In the genomic region with DNA sequence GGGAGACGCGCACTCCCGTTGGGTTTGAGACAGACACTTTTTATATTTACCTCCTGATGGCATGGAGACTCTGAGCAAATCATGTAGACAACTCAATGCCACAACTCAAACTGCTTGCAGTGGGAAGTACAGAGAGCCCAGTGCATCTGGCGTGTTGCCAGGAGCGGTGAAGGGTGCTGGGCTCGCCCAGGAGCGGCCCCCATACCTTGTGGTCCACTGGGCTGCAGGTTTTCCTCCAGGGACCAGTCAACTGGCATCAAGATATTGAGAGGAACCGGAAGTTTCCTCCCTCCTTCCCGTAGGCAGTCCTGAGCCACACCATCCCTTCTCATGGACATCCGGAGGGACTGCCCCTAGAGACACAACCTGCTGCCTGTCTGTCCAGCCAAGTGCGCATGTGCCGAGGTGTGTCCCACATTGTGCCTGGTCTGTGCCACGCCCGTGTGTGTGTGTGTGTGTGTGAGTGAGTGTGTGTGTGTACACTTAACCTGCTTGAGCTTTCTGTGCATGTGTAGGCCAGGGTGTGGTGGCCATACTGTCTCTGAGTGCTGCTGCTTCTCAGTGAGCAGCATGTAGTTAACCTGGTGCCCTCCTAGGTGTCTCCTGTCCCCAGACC, we compare ENCODE assay signal across 15 mouse cellular contexts. TPM values are rescaled to one million over a fixed set of nuclear protein-coding genes. Genes with fewer than 3 reads are reported as not detected.
DNase-seq lines count a peak whose midpoint lies in the region; ATAC-seq and TF ChIP-seq lines count a peak whose summit lies in the region.
"Had no signal": no experiment of that assay in that cellular context is flagged by ENCODE, and none has a peak within 500 bp of the region (broad histone marks: within the 10 kb centered on the region; RNA-seq: fewer than 3 reads in every experiment).

No protein-coding gene starts in this region.

- H3K27ac ChIP-seq in heart, adult 2 months: no peak overlapping the region
- no peak overlapping the region for H3K27ac ChIP-seq in kidney, postnatal 0 days
- H3K27ac ChIP-seq in stomach, embryonic 14.5 days (ENCODE audit: low read length): 0 out of 2 replicates have a peak overlapping the region, but pooled peaks have one; percentile 15
- H3K27ac ChIP-seq: forebrain, embryonic 10.5 days; heart, embryonic 15.5 days; hindbrain, embryonic 10.5 days; limb, embryonic 13.5 days; liver, embryonic 15.5 days; midbrain, embryonic 12.5 days had no signal

- no peaks in the 10 kb centered on the region for H3K79me2 ChIP-seq in heart, adult 2 months (replicated peaks; ENCODE audit: control insufficient read depth, insufficient read depth, low read length)

- H3K4me2 ChIP-seq in kidney, postnatal 0 days (ENCODE audit: low read length): no peak overlapping the region
- no peak overlapping the region for H3K4me2 ChIP-seq in stomach, embryonic 14.5 days (replicated peaks; ENCODE audit: low read depth, low read length)
- H3K4me2 ChIP-seq: heart, embryonic 15.5 days; limb, embryonic 13.5 days; liver, embryonic 15.5 days; midbrain, embryonic 12.5 days had no signal

- WGBS in heart, adult 2 months: 69% methylated on average over 14 of the region's 14 CpGs
- WGBS in kidney, postnatal 0 days: 88% methylated on average over 14 of the region's 14 CpGs
- WGBS in stomach, embryonic 14.5 days: 85% methylated on average over 14 of the region's 14 CpGs

- TF ChIP-seq EP300 in heart, adult 2 months (IDR thresholded peaks at IDR 0.05; ENCODE audit: insufficient read depth, low read depth, low read length): peak; percentile 23; the same call in 1 of the 2 replicates

- TF ChIP-seq POLR2A in heart, adult 2 months (IDR thresholded peaks at IDR 0.05; ENCODE audit: insufficient read depth, low read depth, low read length): no peak

- intact Hi-C loops in heart, adult 2 months (cut with DNase I): loop anchor here (1.0 kb wide), 1 partner anchor 26 kb away; no protein-coding TSS in a partner anchor
- intact Hi-C loops in left cerebral cortex, postnatal 10 days (cut with DNase I): no loop called here

- peak; percentile 11; the same call in 1 of the 2 replicates for ATAC-seq in kidney, postnatal 0 days (replicated peaks; ENCODE audit: low FRiP score, low read depth)
- no peak for ATAC-seq in stomach, embryonic 14.5 days (ENCODE audit: insufficient number of reproducible peaks, insufficient read depth, low FRiP score, low read depth)
- ATAC-seq: activated CD4-positive, CD25-positive, alpha-beta regulatory T cell, adult 4 months had no signal

- H3K9me3 ChIP-seq in kidney, postnatal 0 days (replicated peaks; ENCODE audit: low read length): no peaks in the 10 kb centered on the region
- H3K9me3 ChIP-seq in stomach, embryonic 14.5 days (ENCODE audit: control insufficient read depth, low read depth, low read length): no peaks in the 10 kb centered on the region
- H3K9me3 ChIP-seq: forebrain, embryonic 10.5 days; heart, embryonic 15.5 days; hindbrain, embryonic 10.5 days; limb, embryonic 13.5 days; liver, embryonic 15.5 days; midbrain, embryonic 12.5 days had no signal

- no peak overlapping the region for H3K9ac ChIP-seq in heart, adult 2 months (ENCODE audit: low read depth, low read length)
- H3K9ac ChIP-seq in kidney, postnatal 0 days (ENCODE audit: low read depth, low read length): 0 out of 2 replicates have a peak overlapping the region, but pooled peaks have one; percentile 13
- H3K9ac ChIP-seq in stomach, embryonic 14.5 days (replicated peaks; ENCODE audit: low read depth, low read length): no peak overlapping the region
- H3K9ac ChIP-seq: heart, embryonic 15.5 days; limb, embryonic 13.5 days; liver, embryonic 15.5 days; midbrain, embryonic 12.5 days had no signal

- no peak overlapping the region for H3K4me3 ChIP-seq in heart, adult 2 months
- no peak overlapping the region for H3K4me3 ChIP-seq in kidney, postnatal 0 days (replicated peaks; ENCODE audit: low read depth, low read length)
- H3K4me3 ChIP-seq in stomach, embryonic 14.5 days (ENCODE audit: low read depth, low read length): no peak overlapping the region
- H3K4me3 ChIP-seq: forebrain, embryonic 10.5 days; heart, embryonic 15.5 days; hindbrain, embryonic 10.5 days; limb, embryonic 13.5 days; liver, embryonic 15.5 days; midbrain, embryonic 12.5 days had no signal

- H3K27me3 ChIP-seq in heart, adult 2 months (ENCODE audit: control insufficient read depth, insufficient read depth, low read length): no peaks in the 10 kb centered on the region
- no peaks in the 10 kb centered on the region for H3K27me3 ChIP-seq in kidney, postnatal 0 days (ENCODE audit: insufficient read depth, low read length)
- no peaks in the 10 kb centered on the region for H3K27me3 ChIP-seq in stomach, embryonic 14.5 days (ENCODE audit: control insufficient read depth, insufficient read depth, low read length)
- H3K27me3 ChIP-seq: heart, embryonic 15.5 days; limb, embryonic 13.5 days; liver, embryonic 15.5 days; midbrain, embryonic 12.5 days had no signal

- H3K36me3 ChIP-seq in heart, adult 2 months (ENCODE audit: control insufficient read depth, insufficient read depth, low read length): no peaks in the 10 kb centered on the region
- peaks cover 34% of the 10 kb centered on the region for H3K36me3 ChIP-seq in kidney, postnatal 0 days (ENCODE audit: insufficient read depth, low read length)
- H3K36me3 ChIP-seq in stomach, embryonic 14.5 days (ENCODE audit: control insufficient read depth, insufficient read depth, low read length): peaks cover 42% of the 10 kb centered on the region

- peaks cover 4% of the 10 kb centered on the region; the same call in 1 of the 2 replicates for H3K4me1 ChIP-seq in heart, adult 2 months (ENCODE audit: control insufficient read depth, insufficient read depth, low read length)
- no peaks in the 10 kb centered on the region for H3K4me1 ChIP-seq in kidney, postnatal 0 days (replicated peaks; ENCODE audit: insufficient read depth, low read length)
- H3K4me1 ChIP-seq in stomach, embryonic 14.5 days (ENCODE audit: control insufficient read depth, insufficient read depth, low read length): no peaks in the 10 kb centered on the region
- H3K4me1 ChIP-seq: forebrain, embryonic 10.5 days; limb, embryonic 13.5 days; liver, embryonic 15.5 days; midbrain, embryonic 12.5 days had no signal

- DNase-seq in adrenal gland, adult 2 months: peak; percentile 22
- no peak for DNase-seq in adrenal gland, adult 8-10 months
- peak; percentile 51 to 57 for DNase-seq in heart, adult 2 months
- DNase-seq in heart, adult 8-10 months (ENCODE audit: low spot score): no peak
- no peak for DNase-seq in kidney, postnatal 0 days (ENCODE audit: low spot score)
- no peak for DNase-seq in kidney, adult 18-20 months
- no peak for DNase-seq in left cerebral cortex, postnatal 10 days (ENCODE audit: extremely low spot score in 1 of 2, low spot score in 2 of 2)

- TF ChIP-seq CTCF in heart, adult 2 months (IDR thresholded peaks at IDR 0.05): no peak
- no peak for TF ChIP-seq CTCF in kidney, postnatal 0 days (IDR thresholded peaks at IDR 0.05; ENCODE audit: low read depth)

RNA-seq across cellular contexts. Expression of gene Grasp, which starts 12.9 kb away (rescaled TPM):
- total RNA-seq in adrenal gland, adult 2 months (2021): 10 to 100 TPM; 16.4 to 21.0 TPM
- polyA plus RNA-seq in adrenal gland, adult 2 months (2012; rRNA removed): 53.0 and 60.3 TPM in 2 replicates
- total RNA-seq in adrenal gland, adult 8-10 months (2022): 10 to 100 TPM in 3 of 4 experiments, 1 to 10 TPM in 1; 8.8 to 19.6 (median 17.1) TPM
- total RNA-seq in heart, adult 2 months (2021): 10 to 100 TPM; 10.9 to 11.5 TPM
- 7.4 and 7.6 TPM in 2 replicates for polyA plus RNA-seq in heart, adult 2 months (2012; rRNA removed)
- 10 to 100 TPM in 1 of 4 experiments, 1 to 10 TPM in 3; 7.6 to 10.2 (median 9.5) TPM for total RNA-seq in heart, adult 8-10 months (2022)
- 3.7 and 4.0 TPM in 2 replicates for polyA plus RNA-seq in kidney, postnatal 0 days (2015; fragmentation: Nextera tagmentation; extraction: Ambion mirVana)
- polyA plus RNA-seq in stomach, embryonic 14.5 days (2014; fragmentation: Nextera tagmentation; extraction: Ambion mirVana): 6.4 and 7.2 TPM in 2 replicates
- total RNA-seq in left cerebral cortex, postnatal 10 days (2021): 10 to 100 TPM; 30.9 to 34.2 TPM
- polyA plus RNA-seq: activated CD4-positive, CD25-positive, alpha-beta regulatory T cell, adult 4 months had no signal

RNA-seq across cellular contexts. Expression of gene Acvr1b, which starts 37.2 kb away (rescaled TPM):
- 10 to 100 TPM in 1 of 2 experiments, 1 to 10 TPM in 1; 5.2 to 10.0 TPM for total RNA-seq in adrenal gland, adult 2 months (2021)
- polyA plus RNA-seq in adrenal gland, adult 2 months (2012; rRNA removed): 10.1 and 11.2 TPM in 2 replicates
- total RNA-seq in adrenal gland, adult 8-10 months (2022): 10 to 100 TPM in 3 of 4 experiments, 1 to 10 TPM in 1; 8.6 to 15.4 (median 12.1) TPM
- total RNA-seq in heart, adult 2 months (2021): 10 to 100 TPM in 1 of 2 experiments, 1 to 10 TPM in 1; 9.9 to 12.3 TPM
- 15.3 and 19.3 TPM in 2 replicates for polyA plus RNA-seq in heart, adult 2 months (2012; rRNA removed)
- total RNA-seq in heart, adult 8-10 months (2022): 10 to 100 TPM; 12.1 to 14.7 (median 13.9) TPM
- polyA plus RNA-seq in kidney, postnatal 0 days (2015; fragmentation: Nextera tagmentation; extraction: Ambion mirVana): 5.8 and 6.4 TPM in 2 replicates
- 11.5 and 14.5 TPM in 2 replicates for polyA plus RNA-seq in stomach, embryonic 14.5 days (2014; fragmentation: Nextera tagmentation; extraction: Ambion mirVana)
- total RNA-seq in left cerebral cortex, postnatal 10 days (2021): 100 to 1,000 TPM; 110 to 113 TPM

RNA-seq across cellular contexts. Expression of gene Nr4a1, which starts 43.0 kb away (rescaled TPM):
- 100 to 1,000 TPM; 560 to 565 TPM for total RNA-seq in adrenal gland, adult 2 months (2021)
- polyA plus RNA-seq in adrenal gland, adult 2 months (2012; rRNA removed): 162 and 415 TPM in 2 replicates
- total RNA-seq in adrenal gland, adult 8-10 months (2022): 100 to 1,000 TPM in 2 of 4 experiments, 10 to 100 TPM in 2; 42.9 to 895 (median 124) TPM
- total RNA-seq in heart, adult 2 months (2021): 10 to 100 TPM; 12.1 to 45.3 TPM
- 17.0 and 23.8 TPM in 2 replicates for polyA plus RNA-seq in heart, adult 2 months (2012; rRNA removed)
- 10 to 100 TPM in 3 of 4 experiments, 1 to 10 TPM in 1; 7.0 to 23.9 (median 12.6) TPM for total RNA-seq in heart, adult 8-10 months (2022)
- 8.6 and 9.5 TPM in 2 replicates for polyA plus RNA-seq in kidney, postnatal 0 days (2015; fragmentation: Nextera tagmentation; extraction: Ambion mirVana)
- polyA plus RNA-seq in stomach, embryonic 14.5 days (2014; fragmentation: Nextera tagmentation; extraction: Ambion mirVana): 10.1 and 12.1 TPM in 2 replicates
- total RNA-seq in left cerebral cortex, postnatal 10 days (2021): 10 to 100 TPM; 36.8 to 40.3 TPM

Comparison
In these comparisons a context has a peak if more than half of its experiments do, and no peak if none do; other contexts are left out.
1. DNase-seq: peak in adrenal gland, adult 2 months (single experiment) and heart, adult 2 months (2 of 2); none in adrenal gland, adult 8-10 months (single experiment), heart, adult 8-10 months (single experiment), kidney, postnatal 0 days (single experiment), kidney, adult 18-20 months (single experiment) and left cerebral cortex, postnatal 10 days (0 of 2).
2. RNA of gene Acvr1b, which starts 37.2 kb away (total RNA-seq): 110 to 113 TPM in left cerebral cortex, postnatal 10 days; 12.1 to 14.7 TPM in heart, adult 8-10 months, 8.6 to 15.4 TPM in adrenal gland, adult 8-10 months, 9.9 to 12.3 TPM in heart, adult 2 months and 5.2 to 10.0 TPM in adrenal gland, adult 2 months; every median in the first group is over 4 times any median in the second.